Mouse (Mus musculus) heart, adult 2 months (tissue): ENCODE measurements at regions not wholly inside any gene's neighbourhood (a gene's known extent, or its start where the extent isn't known, plus 50 kb on each side); places are given as distances from the start of the nearest gene placed in this dataset.

Experiments
- CTCF ChIP-seq: fragments of 200-600 bp; IDR thresholded peaks from 2 replicates; pipeline ENCODE4 v1.8.1; 2022; ENCODE audit warnings: antibody characterized with exemption, mild to moderate bottlenecking, moderate library complexity
- POLR2A ChIP-seq: fragments of 200-500 bp; IDR thresholded peaks from 2 replicates; pipeline ENCODE4 v1.6.1; 2011; ENCODE audit warnings: mild to moderate bottlenecking, low read depth, low read length, control low read depth; ENCODE audit not compliant: insufficient read depth

DNA sequence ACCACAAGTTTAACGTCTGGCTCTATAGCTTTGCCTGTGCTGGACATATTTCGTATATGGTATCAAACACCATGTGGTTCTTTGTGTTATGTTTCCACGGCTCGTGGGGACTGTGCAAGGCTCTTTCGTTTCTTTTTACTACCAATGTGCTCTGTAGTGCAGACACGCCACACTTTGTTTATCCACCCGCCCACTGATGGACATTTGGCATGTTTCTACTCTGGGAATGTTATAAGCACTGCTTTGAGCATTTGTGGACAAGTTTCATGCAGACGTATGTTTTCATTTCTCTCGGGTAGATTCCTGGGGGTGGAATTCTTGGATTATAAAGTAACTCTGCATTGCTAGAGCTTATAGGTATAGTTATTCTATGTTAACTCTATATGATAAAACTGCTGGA lies 65.5 kb upstream of the Atl2 start:
- TF ChIP-seq POLR2A (no peak), CTCF (no peak)
